Mouse (Mus musculus): ENCODE measurements at regions not wholly inside any gene's neighbourhood (a gene's known extent, or its start where the extent isn't known, plus 50 kb on each side); places are given as distances from the start of the nearest gene placed in this dataset.
"Not testable (repeated sequence)": the region's sequence is repeated elsewhere in the genome, so short reads cannot be mapped to it uniquely, and the experiment has no call there.

DNA sequence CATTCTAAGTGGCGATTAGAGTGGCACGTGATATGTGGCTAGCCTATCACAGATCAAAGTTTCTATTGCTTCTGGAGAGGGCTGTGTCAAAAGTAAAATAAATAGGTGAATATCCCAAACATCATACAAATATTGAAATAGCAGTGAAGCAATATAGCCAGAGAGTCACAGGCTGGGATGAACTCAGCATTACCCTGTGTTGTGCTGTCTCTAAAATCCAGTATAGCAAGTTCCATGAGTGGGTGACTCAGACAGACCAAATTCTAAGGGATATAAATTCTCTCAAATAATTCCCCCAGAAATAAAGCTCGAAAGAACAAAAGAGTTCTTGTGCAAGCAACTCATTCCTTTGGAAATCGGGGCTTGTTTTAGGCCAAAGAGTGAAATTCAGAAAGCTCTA lies 943.2 kb downstream of the Diaph3 start:
- no peak for DNase-seq

- no peak for DNase-seq
These were observed 956.2 kb downstream of the Diaph3 start for GRCm38 (mm10) chr14:86184663-86185381.

- DNase-seq, result no peak
These were observed 962.5 kb downstream of the Diaph3 start for GRCm38 (mm10) chr14:86178517-86178916.

GRCm38 (mm10) chr14:86171118-86171517 lies 969.9 kb downstream of the Diaph3 start:
- DNase-seq, result no peak

GRCm38 (mm10) chr14:86159151-86159550 lies 981.9 kb downstream of the Diaph3 start:
- DNase-seq, result no peak

DNA sequence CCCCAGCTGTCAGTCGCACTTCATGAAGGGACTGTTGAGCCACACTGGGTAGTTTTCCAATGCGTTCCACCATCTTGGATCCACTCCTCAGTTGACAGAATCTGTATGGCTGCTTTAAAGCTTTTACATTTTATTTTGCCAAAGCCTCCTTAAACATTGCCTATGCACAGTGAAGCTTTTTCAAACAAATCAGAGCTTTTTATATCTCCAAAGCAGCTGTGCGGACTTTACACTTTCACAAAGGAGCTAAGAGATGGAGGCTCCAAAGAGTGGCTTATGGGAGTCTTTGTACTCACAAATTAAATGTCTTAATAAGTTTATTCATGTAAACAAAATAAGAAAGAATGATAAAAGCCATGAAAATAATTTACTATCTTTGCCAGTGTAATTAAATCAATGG lies 986.3 kb downstream of the Diaph3 start:
- DNase-seq, result no peak

DNA sequence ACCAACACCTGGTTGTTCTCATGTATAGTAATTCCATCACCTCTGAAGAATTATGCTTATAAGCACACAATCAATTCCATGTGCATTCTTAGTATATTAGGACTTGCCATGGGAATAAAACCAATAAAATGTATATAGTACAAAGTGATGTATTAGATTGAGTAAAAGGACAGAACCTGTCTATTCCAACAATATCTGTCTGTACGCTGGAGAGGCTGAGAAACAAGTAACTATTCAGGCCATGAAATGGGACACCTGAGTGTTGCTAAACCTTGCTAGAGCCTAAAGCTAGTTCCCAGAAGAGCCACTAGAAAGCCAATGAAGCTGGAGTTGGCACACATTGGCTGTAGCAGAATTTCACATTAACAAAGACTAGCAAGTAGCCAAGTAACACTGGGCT lies 989.8 kb downstream of the Diaph3 start:
- no peak for DNase-seq

GRCm38 (mm10) chr14:86150329-86150866 lies 990.6 kb downstream of the Diaph3 start:
- DNase-seq, result no peak

GRCm38 (mm10) chr14:86115254-86116057 lies 1025.6 kb downstream of the Diaph3 start:
- no peak for DNase-seq

DNA sequence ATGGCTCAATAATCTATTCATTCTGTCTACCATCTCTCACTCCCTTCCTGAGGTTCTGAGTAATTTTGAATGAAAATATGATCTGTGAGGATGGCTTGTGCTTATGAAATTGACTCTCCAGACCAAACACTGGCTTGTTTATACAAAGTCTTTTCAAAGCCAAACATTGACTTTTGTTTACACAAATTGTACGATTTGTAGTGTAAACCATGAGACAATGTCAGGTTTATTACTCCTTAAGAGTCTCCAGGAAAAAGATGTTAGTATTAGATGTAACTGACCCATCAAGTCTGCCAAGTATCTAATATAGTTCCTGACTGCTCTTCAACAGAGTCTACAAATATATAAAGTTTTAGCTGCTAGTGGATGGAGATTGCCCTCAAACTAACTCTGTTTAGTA lies 1039.5 kb downstream of the Diaph3 start:
- no peak for DNase-seq

GRCm38 (mm10) chr14:86070313-86071100 lies 1070.5 kb downstream of the Diaph3 start:
- DNase-seq, result no peak

DNA sequence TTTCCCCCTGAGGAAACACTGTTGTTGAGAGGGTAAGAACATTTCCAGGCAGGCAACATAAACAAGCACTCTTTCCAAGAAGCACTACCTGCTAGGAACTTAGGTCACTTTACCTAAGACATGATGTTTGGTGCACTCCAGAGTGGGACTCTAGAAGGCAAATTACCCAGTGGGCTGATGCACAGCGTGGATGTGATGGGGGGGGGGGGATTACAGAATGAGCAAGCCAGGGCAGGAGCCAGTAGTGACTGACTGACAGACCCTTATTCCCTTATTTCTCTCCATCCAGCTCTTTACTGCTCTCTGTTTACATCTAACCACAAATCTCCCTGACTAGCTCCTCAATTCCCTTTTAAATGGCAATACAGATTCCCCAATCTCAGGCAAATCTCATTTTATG lies 1071.7 kb downstream of the Diaph3 start:
- DNase-seq, result no peak

DNA sequence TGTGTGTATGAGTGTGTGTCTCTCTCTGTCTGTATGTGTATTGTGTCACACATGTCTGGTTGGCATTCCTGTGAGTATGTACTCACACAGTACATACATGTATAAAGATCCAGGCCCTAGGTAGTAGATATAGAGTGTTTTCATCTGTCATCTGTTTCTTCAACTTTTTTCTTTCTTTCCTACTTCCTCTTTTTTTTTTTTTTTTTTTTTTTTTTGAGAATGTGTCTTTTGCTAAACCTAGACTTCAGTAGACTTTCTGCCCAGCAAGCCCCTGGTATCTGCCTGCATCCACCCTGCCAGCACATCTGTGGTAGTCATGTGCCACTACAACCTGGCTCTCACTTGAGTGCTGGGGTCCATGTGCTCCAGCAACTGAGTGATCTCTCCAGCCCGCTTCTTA lies 1073.3 kb downstream of the Diaph3 start:
- DNase-seq, result no peak

- no peak for DNase-seq
These were observed 1077.5 kb downstream of the Diaph3 start for GRCm38 (mm10) chr14:86063620-86063943.

DNA sequence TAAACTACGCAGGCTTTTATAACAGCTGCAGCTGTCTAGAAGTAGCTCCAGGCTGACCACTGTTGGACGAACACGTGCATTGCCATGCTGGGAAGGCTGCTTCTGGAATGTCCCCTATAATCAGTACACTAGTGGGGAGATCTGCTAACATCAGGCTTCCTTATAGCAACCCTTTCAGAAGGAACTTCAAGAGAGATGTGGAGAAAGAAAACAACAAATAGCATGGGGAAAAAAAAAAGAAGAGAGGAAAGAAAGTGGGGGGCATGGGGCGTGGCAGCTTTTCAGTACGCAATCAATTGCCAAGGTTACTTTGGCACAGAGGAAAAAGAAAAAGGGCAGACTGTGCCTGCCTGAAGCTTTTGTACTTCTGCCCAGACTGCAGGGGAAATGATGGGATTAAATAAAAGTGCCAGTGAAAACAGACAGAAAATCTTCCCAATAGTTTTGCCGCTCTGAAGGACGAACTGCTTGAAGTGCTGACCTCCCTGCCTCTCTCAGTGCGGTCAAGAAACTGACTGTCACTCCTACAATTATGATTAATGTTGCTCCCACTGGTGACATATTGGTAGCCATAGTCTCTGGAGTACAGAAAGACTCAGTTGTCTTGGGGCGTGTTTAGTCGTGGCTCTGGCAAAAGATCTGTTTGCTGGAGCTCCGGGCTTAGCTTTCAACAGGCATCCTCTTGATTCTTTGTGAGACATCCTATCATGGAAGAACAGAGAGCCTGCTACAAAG lies 1078.0 kb downstream of the Diaph3 start:
- DNase-seq, result no peak

DNA sequence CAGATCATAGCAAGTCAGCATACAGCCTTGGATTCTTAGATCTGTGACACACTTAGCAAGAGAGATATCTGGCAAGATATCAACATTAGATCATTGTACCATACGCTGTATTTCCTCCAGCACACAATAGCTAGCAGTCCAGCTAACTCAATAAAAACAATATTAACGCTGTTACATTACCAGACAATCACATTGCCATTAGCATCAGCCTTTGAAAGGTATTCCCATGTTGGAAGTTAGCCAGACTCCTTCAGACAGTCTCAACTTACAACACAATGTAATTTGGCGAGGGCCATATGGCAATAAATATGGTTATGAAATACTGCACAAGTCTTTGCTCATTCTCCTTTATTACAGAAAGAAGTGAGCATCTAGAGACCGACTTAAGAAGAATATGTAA lies 1084.0 kb downstream of the Diaph3 start:
- no peak for DNase-seq

DNA sequence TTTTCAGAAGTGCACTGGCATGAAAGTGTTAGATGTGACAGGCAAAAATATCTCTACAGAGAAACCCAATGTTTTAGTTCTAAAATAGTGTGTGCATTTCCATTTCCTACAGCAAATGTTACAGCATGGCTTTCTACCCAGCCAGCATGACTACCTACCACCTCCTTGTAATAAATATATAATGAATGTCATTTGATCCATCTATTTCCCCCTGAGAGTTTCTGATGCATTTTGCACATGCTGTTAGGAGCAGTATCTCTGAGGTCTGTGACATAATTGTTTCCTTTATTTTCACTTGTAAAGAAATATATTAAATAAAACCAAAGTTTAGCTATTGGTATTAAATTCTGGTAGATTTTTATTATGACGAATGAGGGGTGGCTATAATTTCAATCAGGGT lies 1086.4 kb downstream of the Diaph3 start:
- DNase-seq, result no peak

DNA sequence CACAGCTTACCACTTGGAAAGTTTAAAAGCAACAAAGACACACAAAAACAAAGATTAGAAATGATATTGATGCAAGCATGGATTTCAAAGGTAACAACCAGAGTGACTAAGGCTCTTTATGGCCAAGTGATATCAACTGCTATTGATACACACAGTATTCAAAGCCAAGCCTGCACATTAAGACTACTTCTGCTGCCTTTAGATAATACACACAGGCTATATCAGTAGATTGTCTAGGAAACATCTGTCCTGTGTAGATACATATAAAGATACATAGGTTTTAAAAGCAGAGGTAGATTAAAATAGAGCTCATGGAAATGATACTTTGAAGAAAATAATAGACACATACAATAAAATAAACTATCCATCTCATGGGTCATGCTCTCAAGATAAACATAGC lies 1111.6 kb downstream of the Diaph3 start:
- DNase-seq, result no peak

- not testable (repeated sequence) for DNase-seq
These were observed 1123.4 kb downstream of the Diaph3 start for GRCm38 (mm10) chr14:86017611-86018010.

Data from adrenal gland, postnatal 10 days (tissue).